ENCODE assay signal across 8 mouse cellular contexts in genomic region chr7:109230806-109231205, GRCm38 (mm10). TPM values are rescaled to one million over a fixed set of nuclear protein-coding genes. Genes with fewer than 3 reads are reported as not detected.
DNase-seq lines count a peak whose midpoint lies in the region; ATAC-seq and TF ChIP-seq lines count a peak whose summit lies in the region.

No protein-coding gene starts in this region.

- H3K36me3 ChIP-seq in forebrain, embryonic 16.5 days (ENCODE audit: control insufficient read depth, insufficient read depth): no peaks in the 10 kb centered on the region

- ATAC-seq in forebrain, embryonic 16.5 days: peak; percentile 44
- peak; percentile 92 for ATAC-seq in megakaryocyte progenitor cell, adult 5-6 weeks (replicated peaks; ENCODE audit: poor library complexity)

- H3K4me2 ChIP-seq in forebrain, embryonic 16.5 days (ENCODE audit: low read length): no peak overlapping the region

- intact Hi-C loops in left cerebral cortex, adult 2 months (cut with DNase I): no loop called here

- peak; percentile 58 for DNase-seq in gastrocnemius, adult 18-20 months (ENCODE audit: low spot score)
- no peak for DNase-seq in gastrocnemius, postnatal 25 days
- peak; percentile 64 for DNase-seq in cerebellum, adult 11 months
- peak; percentile 45 for DNase-seq in induced T-regulatory cell, adult 2 months (ENCODE audit: low read depth)
- DNase-seq in left cerebral cortex, adult 2 months (ENCODE audit: extremely low spot score in 1 of 2, low spot score in 2 of 2): peak; percentile 67 to 76
- DNase-seq in right cerebral cortex, postnatal 36 days (ENCODE audit: low spot score in 2 of 2): peak; percentile 48 to 56

- peaks cover 29% of the 10 kb centered on the region for H3K4me1 ChIP-seq in forebrain, embryonic 16.5 days (replicated peaks; ENCODE audit: control insufficient read depth, insufficient read depth, low read length)

- no peaks in the 10 kb centered on the region for H3K9me3 ChIP-seq in forebrain, embryonic 16.5 days (ENCODE audit: control insufficient read depth, low read length)

- peak; percentile 90 for TF ChIP-seq CTCF in left cerebral cortex, adult 2 months (IDR thresholded peaks at IDR 0.05)

- WGBS in forebrain, embryonic 16.5 days: 19% methylated on average over 2 of the region's 2 CpGs

- H3K9ac ChIP-seq in forebrain, embryonic 16.5 days (replicated peaks; ENCODE audit: low read depth, low read length): no peak overlapping the region

- H3K27me3 ChIP-seq in forebrain, embryonic 16.5 days (replicated peaks; ENCODE audit: control insufficient read depth, insufficient read depth, low read length): 0 out of 2 replicates have a peak, but pooled peaks cover 2% of the 10 kb centered on the region

- no peak overlapping the region for H3K4me3 ChIP-seq in forebrain, embryonic 16.5 days (replicated peaks; ENCODE audit: low read length)
- H3K4me3 ChIP-seq in left cerebral cortex, adult 2 months: no peak overlapping the region

- H3K27ac ChIP-seq in forebrain, embryonic 16.5 days (ENCODE audit: low read length): peak overlapping the region; percentile 74
- H3K27ac ChIP-seq in left cerebral cortex, adult 2 months: no peak overlapping the region

RNA-seq across cellular contexts. Expression of gene Lmo1, which starts 55.8 kb away (rescaled TPM):
- total RNA-seq in gastrocnemius, adult 18-20 months (2021): 1 to 10 TPM; 1.9 to 2.7 TPM
- total RNA-seq in gastrocnemius, postnatal 25 days (2021): 1 to 10 TPM; 2.4 to 3.0 TPM
- polyA plus RNA-seq in forebrain, embryonic 16.5 days (2015; fragmentation: Nextera tagmentation; extraction: Ambion mirVana): 64.2 and 82.2 TPM in 2 replicates
- total RNA-seq in left cerebral cortex, adult 2 months (2021): 10 to 100 TPM; 13.7 to 15.4 TPM
- 16.9 and 18.4 TPM in 2 replicates for total RNA-seq in megakaryocyte progenitor cell, adult 5-6 weeks (2015)
- total RNA-seq in megakaryocyte progenitor cell, adult 5-6 weeks (2017): 7.2 and 7.7 TPM in 2 replicates
